Mouse (Mus musculus): Measurements from ENCODE around the gene Vps13c. TPM values are rescaled to one million over a fixed set of nuclear protein-coding genes. Genes with fewer than 3 reads are reported as not detected.

The Vps13c gene
- total and polyA plus RNA-seq, 2 experiments from 2014 or later: 4.6 to 22.9 TPM

GRCm38 (mm10) chr9:67937286-67937685, 97.1 kb downstream of the Vps13c start:
- Histone ChIP-seq H3K27me3 (ENCODE audit: insufficient read depth, low read length) (no peaks in the 10 kb centered on the region), H3K27ac (ENCODE audit: low read depth, low read length) (no peak overlapping the region), H3K36me3 (ENCODE audit: insufficient read depth) (peaks cover 13% of the 10 kb centered on the region), H3K9me3 (ENCODE audit: low read length) (no peaks in the 10 kb centered on the region), H3K4me3 (ENCODE audit: low read depth, low read length) (no peak overlapping the region), H3K9ac (no peak overlapping the region), H3K4me2 (ENCODE audit: low read depth) (no peak overlapping the region), H3K4me1 (ENCODE audit: insufficient read depth) (no peaks in the 10 kb centered on the region)
- ATAC-seq (no peak), DNase-seq (no peak)
- 16% methylated on average over 2 of the region's 2 CpGs for WGBS
- TF ChIP-seq CTCF (IDR thresholded peaks at IDR 0.05; ENCODE audit: low read depth): no peak

- H3K9me3 ChIP-seq (ENCODE audit: low read length): no peaks in the 10 kb centered on the region
- no peak overlapping the region for H3K4me3 ChIP-seq (ENCODE audit: low read depth, low read length)
- no peaks in the 10 kb centered on the region for H3K4me1 ChIP-seq (ENCODE audit: insufficient read depth)
- no peak overlapping the region for H3K27ac ChIP-seq (ENCODE audit: low read depth, low read length)
- H3K36me3 ChIP-seq (ENCODE audit: insufficient read depth): peaks cover 39% of the 10 kb centered on the region
- no peak overlapping the region for H3K4me2 ChIP-seq (ENCODE audit: low read depth)
- ATAC-seq: no peak
- no peak overlapping the region for H3K9ac ChIP-seq
- TF ChIP-seq CTCF (IDR thresholded peaks at IDR 0.05; ENCODE audit: low read depth): no peak
- 48% methylated on average over 7 of the region's 7 CpGs for WGBS
- H3K27me3 ChIP-seq (ENCODE audit: insufficient read depth, low read length): no peaks in the 10 kb centered on the region
- no peak for DNase-seq
Measured at GRCm38 (mm10) chr9:67955466-67956010, 115.3 kb downstream of the Vps13c start.

GRCm38 (mm10) chr9:67961953-67962352, 121.8 kb downstream of the Vps13c start:
- WGBS: 96% methylated on average over 5 of the region's 5 CpGs
- Histone ChIP-seq H3K4me1 (ENCODE audit: insufficient read depth) (no peaks in the 10 kb centered on the region), H3K4me2 (ENCODE audit: low read depth) (no peak overlapping the region), H3K36me3 (ENCODE audit: insufficient read depth) (peaks cover 23% of the 10 kb centered on the region), H3K9me3 (ENCODE audit: low read length) (no peaks in the 10 kb centered on the region), H3K27ac (ENCODE audit: low read depth, low read length) (no peak overlapping the region), H3K27me3 (ENCODE audit: insufficient read depth, low read length) (no peaks in the 10 kb centered on the region), H3K4me3 (ENCODE audit: low read depth, low read length) (no peak overlapping the region), H3K9ac (no peak overlapping the region)
- ATAC-seq (no peak), DNase-seq (no peak)
- TF ChIP-seq CTCF (IDR thresholded peaks at IDR 0.05; ENCODE audit: low read depth): no peak

DNA sequence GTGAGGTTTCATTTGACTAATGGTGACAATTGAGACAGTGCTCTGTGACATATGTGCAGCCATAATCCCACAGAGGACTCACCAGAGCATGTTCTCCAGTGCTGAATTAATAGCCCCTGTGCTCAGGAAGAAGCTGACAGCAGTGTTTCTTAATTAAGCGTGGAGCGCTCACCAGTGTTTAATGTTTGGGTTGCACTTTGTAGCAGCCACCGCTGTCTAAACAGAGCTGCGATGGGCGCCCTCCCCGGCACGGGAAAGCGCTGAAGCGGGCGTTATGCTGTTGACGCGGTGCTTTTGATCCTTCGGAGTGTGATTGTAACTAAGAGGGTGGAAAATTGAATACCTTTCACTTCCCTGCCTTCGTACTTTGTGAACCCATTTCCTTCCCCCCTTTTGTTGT, 125.7 kb downstream of the Vps13c start:
- WGBS: 20% methylated on average over 14 of the region's 14 CpGs
- Histone ChIP-seq H3K4me2 (ENCODE audit: low read depth) (no peak overlapping the region), H3K9ac (no peak overlapping the region), H3K27ac (ENCODE audit: low read depth, low read length) (no peak overlapping the region), H3K4me1 (ENCODE audit: insufficient read depth) (no peaks in the 10 kb centered on the region), H3K4me3 (ENCODE audit: low read depth, low read length) (no peak overlapping the region), H3K27me3 (ENCODE audit: insufficient read depth, low read length) (no peaks in the 10 kb centered on the region), H3K9me3 (ENCODE audit: low read length) (no peaks in the 10 kb centered on the region), H3K36me3 (ENCODE audit: insufficient read depth) (peaks cover 19% of the 10 kb centered on the region)
- peak; percentile 19 for DNase-seq
- no peak for ATAC-seq
- TF ChIP-seq CTCF (IDR thresholded peaks at IDR 0.05; ENCODE audit: low read depth): 0 out of 2 replicates have a peak, but pooled peaks have one; percentile 4

DNA sequence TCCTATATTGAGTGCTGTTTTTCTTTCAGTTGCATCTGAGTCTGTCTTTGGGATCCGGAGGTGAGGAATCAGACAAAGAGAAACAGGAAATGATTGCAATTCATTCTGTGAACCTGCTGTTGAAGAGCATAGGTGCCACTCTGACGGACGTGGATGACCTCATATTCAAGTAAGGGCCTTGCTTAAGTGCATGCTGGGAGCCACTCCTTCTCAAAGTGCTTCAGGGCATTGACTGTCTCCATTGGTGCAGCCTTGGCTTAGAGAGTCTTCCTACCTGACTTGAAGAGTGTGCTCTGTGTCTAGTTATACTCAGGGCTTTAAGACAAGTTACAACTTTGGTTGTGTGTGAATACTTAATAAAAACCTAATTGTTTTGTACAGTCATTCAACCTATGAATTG, 126.8 kb downstream of the Vps13c start:
- no peaks in the 10 kb centered on the region for H3K4me1 ChIP-seq (ENCODE audit: insufficient read depth)

DNA sequence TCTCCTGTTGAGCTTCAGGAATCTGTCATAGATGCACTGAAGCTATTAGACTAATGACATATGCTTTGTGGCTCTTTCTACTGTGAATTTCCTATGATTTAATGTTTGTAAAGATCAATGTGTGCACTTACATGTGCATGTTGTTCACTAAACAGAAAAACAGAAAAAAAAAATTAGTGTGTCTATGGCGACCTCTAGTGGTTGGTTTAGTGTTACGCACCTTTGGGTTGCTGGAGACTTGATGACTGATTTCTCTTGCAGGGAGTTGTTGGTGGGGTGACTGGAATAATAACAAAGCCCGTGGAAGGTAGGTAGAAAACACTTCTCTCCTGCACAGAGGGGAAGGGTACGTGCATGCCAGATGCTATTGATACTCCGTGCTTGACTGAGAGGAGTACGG, 133.3 kb downstream of the Vps13c start:
- WGBS: 37% methylated on average over 6 of the region's 6 CpGs
- peak; percentile 86 for TF ChIP-seq CTCF (IDR thresholded peaks at IDR 0.05; ENCODE audit: low read depth)
- Histone ChIP-seq H3K4me1 (ENCODE audit: insufficient read depth) (no peaks in the 10 kb centered on the region), H3K9me3 (ENCODE audit: low read length) (no peaks in the 10 kb centered on the region), H3K4me3 (ENCODE audit: low read depth, low read length) (no peak overlapping the region), H3K9ac (no peak overlapping the region), H3K36me3 (ENCODE audit: insufficient read depth) (peaks cover 5% of the 10 kb centered on the region; the same call in 1 of the 2 replicates), H3K27me3 (ENCODE audit: insufficient read depth, low read length) (no peaks in the 10 kb centered on the region), H3K4me2 (ENCODE audit: low read depth) (no peak overlapping the region), H3K27ac (ENCODE audit: low read depth, low read length) (no peak overlapping the region)
- ATAC-seq (peak; percentile 27; the same call in 1 of the 2 replicates), DNase-seq (peak; percentile 87)

More for the DNA sequence above, 126.8 kb downstream of the Vps13c start:
- Histone ChIP-seq H3K9ac (no peak overlapping the region), H3K36me3 (ENCODE audit: insufficient read depth) (peaks cover 19% of the 10 kb centered on the region), H3K4me2 (ENCODE audit: low read depth) (no peak overlapping the region), H3K4me3 (ENCODE audit: low read depth, low read length) (no peak overlapping the region), H3K27ac (ENCODE audit: low read depth, low read length) (no peak overlapping the region), H3K9me3 (ENCODE audit: low read length) (no peaks in the 10 kb centered on the region), H3K27me3 (ENCODE audit: insufficient read depth, low read length) (no peaks in the 10 kb centered on the region)
- 87% methylated on average over 3 of the region's 3 CpGs for WGBS
- ATAC-seq: no peak
- no peak for TF ChIP-seq CTCF (IDR thresholded peaks at IDR 0.05; ENCODE audit: low read depth)
- DNase-seq: no peak

GRCm38 (mm10) chr9:67975491-67975890, 135.3 kb downstream of the Vps13c start:
- Histone ChIP-seq H3K4me2 (ENCODE audit: low read depth) (no peak overlapping the region), H3K27ac (ENCODE audit: low read depth, low read length) (no peak overlapping the region), H3K27me3 (ENCODE audit: insufficient read depth, low read length) (no peaks in the 10 kb centered on the region), H3K9me3 (ENCODE audit: low read length) (no peaks in the 10 kb centered on the region), H3K9ac (no peak overlapping the region), H3K4me1 (ENCODE audit: insufficient read depth) (no peaks in the 10 kb centered on the region), H3K4me3 (ENCODE audit: low read depth, low read length) (no peak overlapping the region), H3K36me3 (ENCODE audit: insufficient read depth) (0 out of 2 replicates have a peak, but pooled peaks cover 3% of the 10 kb centered on the region)
- ATAC-seq: no peak
- WGBS: 92% methylated on average over 9 of the region's 9 CpGs
- DNase-seq: no peak
- no peak for TF ChIP-seq CTCF (IDR thresholded peaks at IDR 0.05; ENCODE audit: low read depth)
